Mouse (Mus musculus) liver, postnatal 0 days (tissue): Measurements from ENCODE around the gene Epb42. TPM values are rescaled to one million over a fixed set of nuclear protein-coding genes. Genes with fewer than 3 reads are reported as not detected.

Experiments used
- ATAC-seq: fragments of 200-750 bp; cut with Nextera tagmentation; 2 replicates; pipeline ENCODE4 v1.8.0; 2017; ENCODE audit warnings: mild to moderate bottlenecking, moderate library complexity
- DNase-seq: peaks from one replicate; pipeline ENCODE4 v3.0.0-alpha.2; 2016
- H3K27ac ChIP-seq: fragments of 300-500 bp; sonication (generic); 2 replicates; pipeline ENCODE4 v1.5.1; 2014; ENCODE audit warnings: antibody characterized with exemption, moderate library complexity, mild to moderate bottlenecking, low read depth
- H3K27me3 ChIP-seq: fragments of 300-500 bp; sonication (generic); 2 replicates; pipeline ENCODE4 v1.6.1; 2014; ENCODE audit warnings: low read length, control low read depth, mixed read lengths; ENCODE audit not compliant: insufficient read depth
- H3K36me3 ChIP-seq: fragments of 300-500 bp; sonication (generic); replicated peaks from 2 replicates; pipeline ENCODE4 v1.6.1; 2014; ENCODE audit warnings: mild to moderate bottlenecking, control low read depth, low read length, moderate library complexity, mixed read lengths; ENCODE audit not compliant: insufficient read depth
- H3K4me1 ChIP-seq: fragments of 300-500 bp; sonication (generic); 2 replicates; pipeline ENCODE4 v1.6.1; 2014; ENCODE audit warnings: antibody characterized with exemption, mild to moderate bottlenecking, control low read depth; ENCODE audit not compliant: insufficient read depth
- H3K4me2 ChIP-seq: fragments of 300-500 bp; sonication (generic); 2 replicates; pipeline ENCODE4 v1.6.1; 2014; ENCODE audit warnings: low read depth, mild to moderate bottlenecking, low read length, moderate library complexity, mixed read lengths
- H3K4me3 ChIP-seq: fragments of 300-500 bp; sonication (generic); 2 replicates; pipeline ENCODE4 v1.5.1; 2014; ENCODE audit warnings: low read depth, low read length
- H3K9ac ChIP-seq: fragments of 300-500 bp; sonication (generic); replicated peaks from 2 replicates; pipeline ENCODE4 v1.6.1; 2014; ENCODE audit warnings: mild to moderate bottlenecking, moderate library complexity
- H3K9me3 ChIP-seq: fragments of 300-500 bp; sonication (generic); 2 replicates; pipeline ENCODE4 v1.6.1; 2016; ENCODE audit warnings: mild to moderate bottlenecking, control low read depth, low read length, mixed read lengths
- CTCF ChIP-seq: sonication (generic); IDR thresholded peaks from 2 replicates; pipeline ENCODE4 v1.5.1; 2016; ENCODE audit warnings: antibody characterized with exemption, low read depth
- EP300 ChIP-seq: IDR thresholded peaks from 2 replicates; pipeline ENCODE4 v1.6.1; 2016; ENCODE audit warnings: antibody characterized with exemption, low read depth, mild to moderate bottlenecking
- WGBS: fragments of 180-500 bp; shearing (Covaris S2); extraction: QIAGEN DNeasy Blood & Tissue Kit; methylation state at CpG from one replicate; pipeline ENCODE4 v1.1.7; 2014; ENCODE audit not compliant: insufficient replicate concordance; 5-methylcytosine and 5-hydroxymethylcytosine counted together
- polyA plus RNA-seq: library from polyadenylated mRNA; unstranded; fragments of >200 nt; fragmentation: Nextera tagmentation; extraction: Ambion mirVana; gene quantifications from 2 replicates; pipeline ENCODE4 v1.2.1, GENCODE M21; 2015

Gene Epb42
- polyA plus RNA-seq = 49.1 and 54.9 TPM in 2 replicates

- no peaks in the 10 kb centered on the region; the same call in 1 of the 2 replicates for H3K9me3 ChIP-seq
- peak within 1 kb of the TSS; percentile 67 for H3K9ac ChIP-seq
- H3K36me3 ChIP-seq = peaks cover 19% of the 10 kb centered on the region
- 33% methylated on average over 5 of the region's 5 CpGs for WGBS
- H3K4me2 ChIP-seq = peak within 1 kb of the TSS; percentile 63
- peaks cover 5% of the 10 kb centered on the region; the same call in 1 of the 2 replicates for H3K4me1 ChIP-seq
- peak within 1 kb of the TSS; percentile 91 for H3K27ac ChIP-seq
- ATAC-seq (peak; percentile 99), DNase-seq (peak; percentile 79)
- H3K27me3 ChIP-seq = no peaks in the 10 kb centered on the region
- TF ChIP-seq EP300 (peak; percentile 97), CTCF (no peak)
- peak within 1 kb of the TSS; percentile 59 for H3K4me3 ChIP-seq
These were observed at the start of gene Epb42 for GRCm38 (mm10) chr2:121036733-121037341. Gene Epb42 (minus strand): TSS chr2:121037072.

- H3K36me3 ChIP-seq = no peaks in the 10 kb centered on the region
- no peak within 1 kb of the TSS for H3K4me3 ChIP-seq
- H3K27ac ChIP-seq = no peak within 1 kb of the TSS
- no peak within 1 kb of the TSS for H3K4me2 ChIP-seq
- no peaks in the 10 kb centered on the region for H3K4me1 ChIP-seq
- no peaks in the 10 kb centered on the region for H3K9me3 ChIP-seq
- TF ChIP-seq EP300 (no peak), CTCF (no peak)
- DNase-seq (no peak), ATAC-seq (no peak)
- H3K9ac ChIP-seq = no peak within 1 kb of the TSS
- 22% methylated on average over 6 of the region's 6 CpGs for WGBS
- no peaks in the 10 kb centered on the region for H3K27me3 ChIP-seq
These were observed 48.8 kb upstream of the Epb42 start, which contains the start of gene Tgm5 for GRCm38 (mm10) chr2:121085480-121086185. Gene Tgm5 (minus strand): TSS chr2:121085841.

- H3K4me2 ChIP-seq = no peak overlapping the region
- WGBS = 25% methylated on average over 1 of the region's 1 CpGs
- TF ChIP-seq EP300 (no peak), CTCF (no peak)
- H3K4me3 ChIP-seq = no peak overlapping the region
- ATAC-seq (peak; percentile 43; the same call in 1 of the 2 replicates), DNase-seq (no peak)
- no peaks in the 10 kb centered on the region for H3K36me3 ChIP-seq
- no peaks in the 10 kb centered on the region for H3K27me3 ChIP-seq
- no peaks in the 10 kb centered on the region for H3K4me1 ChIP-seq
- H3K27ac ChIP-seq = no peak overlapping the region
- H3K9me3 ChIP-seq = no peaks in the 10 kb centered on the region
- no peak overlapping the region for H3K9ac ChIP-seq
These were observed 45.8 kb upstream of the Epb42 start for GRCm38 (mm10) chr2:121082626-121083025.

- TF ChIP-seq CTCF (no peak), EP300 (no peak)
- DNase-seq (no peak), ATAC-seq (no peak)
- no peak overlapping the region for H3K4me2 ChIP-seq
- 32% methylated on average over 7 of the region's 7 CpGs for WGBS
- no peak overlapping the region for H3K9ac ChIP-seq
- no peaks in the 10 kb centered on the region for H3K27me3 ChIP-seq
- H3K4me3 ChIP-seq = no peak overlapping the region
- H3K27ac ChIP-seq = no peak overlapping the region
- H3K4me1 ChIP-seq = no peaks in the 10 kb centered on the region
- no peaks in the 10 kb centered on the region for H3K9me3 ChIP-seq
- H3K36me3 ChIP-seq = no peaks in the 10 kb centered on the region
These were observed 37.9 kb upstream of the Epb42 start for GRCm38 (mm10) chr2:121074747-121075146.

- DNase-seq = no peak
- no peaks in the 10 kb centered on the region for H3K4me1 ChIP-seq
- ATAC-seq = no peak
- TF ChIP-seq CTCF (no peak), EP300 (no peak)
- H3K4me3 ChIP-seq = no peak overlapping the region
- no peaks in the 10 kb centered on the region for H3K9me3 ChIP-seq
- H3K4me2 ChIP-seq = no peak overlapping the region
- no peaks in the 10 kb centered on the region for H3K36me3 ChIP-seq
- no peak overlapping the region for H3K9ac ChIP-seq
- H3K27ac ChIP-seq = no peak overlapping the region
- 73% methylated on average over 6 of the region's 6 CpGs for WGBS
- H3K27me3 ChIP-seq = no peaks in the 10 kb centered on the region
These were observed 35.0 kb upstream of the Epb42 start for GRCm38 (mm10) chr2:121071871-121072270.

GRCm38 (mm10) chr2:121069506-121069905, 32.6 kb upstream of the Epb42 start:
- no peaks in the 10 kb centered on the region for H3K27me3 ChIP-seq
- H3K27ac ChIP-seq = no peak overlapping the region
- no peak overlapping the region for H3K9ac ChIP-seq
- H3K9me3 ChIP-seq = no peaks in the 10 kb centered on the region
- no peak overlapping the region for H3K4me2 ChIP-seq
- no peaks in the 10 kb centered on the region for H3K36me3 ChIP-seq
- TF ChIP-seq CTCF (no peak), EP300 (no peak)
- no peaks in the 10 kb centered on the region for H3K4me1 ChIP-seq
- ATAC-seq (no peak), DNase-seq (no peak)
- no peak overlapping the region for H3K4me3 ChIP-seq
- WGBS = 80% methylated on average over 6 of the region's 6 CpGs
